Mouse (Mus musculus) liver, embryonic 15.5 days (tissue): ENCODE results near the gene Stxbp3. TPM values are rescaled to one million over a fixed set of nuclear protein-coding genes. Genes with fewer than 3 reads are reported as not detected.
"Not testable (repeated sequence)": the region's sequence is repeated elsewhere in the genome, so short reads cannot be mapped to it uniquely, and the experiment has no call there.

ENCODE experiments used
- ATAC-seq: fragments of 200-750 bp; cut with Nextera tagmentation; 2 replicates; pipeline ENCODE4 v1.8.0; 2017; ENCODE audit warnings: moderate number of reproducible peaks, mild to moderate bottlenecking, moderate library complexity; ENCODE audit not compliant: insufficient read depth
- H3K27ac ChIP-seq: fragments of 300-500 bp; sonication (generic); replicated peaks from 2 replicates; pipeline ENCODE4 v1.5.1; 2015; ENCODE audit warnings: mild to moderate bottlenecking, inconsistent platforms
- H3K27me3 ChIP-seq: fragments of 300-500 bp; sonication (generic); 2 replicates; pipeline ENCODE4 v1.6.1; 2015; ENCODE audit warnings: mild to moderate bottlenecking, inconsistent platforms
- H3K36me3 ChIP-seq: fragments of 300-500 bp; sonication (generic); replicated peaks from 2 replicates; pipeline ENCODE4 v1.6.1; 2015; ENCODE audit warnings: moderate library complexity, mild to moderate bottlenecking, inconsistent platforms
- H3K4me1 ChIP-seq: fragments of 300-500 bp; sonication (generic); replicated peaks from 2 replicates; pipeline ENCODE4 v1.6.1; 2015; ENCODE audit warnings: inconsistent platforms
- H3K4me2 ChIP-seq: fragments of 300-500 bp; sonication (generic); 2 replicates; pipeline ENCODE4 v1.6.1; 2015; ENCODE audit warnings: moderate library complexity, mild to moderate bottlenecking, inconsistent platforms
- H3K4me3 ChIP-seq: fragments of 300-500 bp; sonication (generic); replicated peaks from 2 replicates; pipeline ENCODE4 v1.5.1; 2015; ENCODE audit warnings: mild to moderate bottlenecking, inconsistent platforms
- H3K9ac ChIP-seq: fragments of 300-500 bp; sonication (generic); 2 replicates; pipeline ENCODE4 v1.6.1; 2015; ENCODE audit warnings: moderate library complexity, mild to moderate bottlenecking, inconsistent platforms
- H3K9me3 ChIP-seq: fragments of 300-500 bp; sonication (generic); replicated peaks from 2 replicates; pipeline ENCODE4 v1.6.1; 2016; ENCODE audit warnings: inconsistent platforms
- WGBS: fragments of 180-500 bp; shearing (Covaris S2); methylation state at CpG from one replicate; pipeline ENCODE4 v1.1.7; 2015; ENCODE audit warnings: mixed read lengths; ENCODE audit not compliant: insufficient replicate concordance; 5-methylcytosine and 5-hydroxymethylcytosine counted together
- polyA plus RNA-seq: library from polyadenylated mRNA; unstranded; fragments of >200 nt; fragmentation: Nextera tagmentation; extraction: Ambion mirVana; gene quantifications from 2 replicates; pipeline ENCODE4 v1.2.1, GENCODE M21; 2015

Gene Stxbp3
- polyA plus RNA-seq, 1 experiment from 2014 or later, result 16.8 TPM

GRCm38 (mm10) chr3:108840716-108841054 is 359 bp upstream of the Stxbp3 start:
- peaks cover 24% of the 10 kb centered on the region for H3K4me1 ChIP-seq
- H3K27ac ChIP-seq, result no peak overlapping the region
- H3K9ac ChIP-seq, result no peak overlapping the region
- H3K36me3 ChIP-seq, result no peaks in the 10 kb centered on the region
- 0 out of 2 replicates have a peak overlapping the region, but pooled peaks have one; percentile 2 for H3K4me2 ChIP-seq
- no peaks in the 10 kb centered on the region for H3K9me3 ChIP-seq
- 43% methylated on average over 4 of the region's 4 CpGs for WGBS
- 0 out of 2 replicates have a peak overlapping the region, but pooled peaks have one; percentile 88 for H3K4me3 ChIP-seq
- ATAC-seq, result no peak
- H3K27me3 ChIP-seq, result peaks cover 3% of the 10 kb centered on the region; the same call in 1 of the 2 replicates

- H3K4me1 ChIP-seq, result peaks cover 24% of the 10 kb centered on the region
- peak overlapping the region; percentile 83 for H3K9ac ChIP-seq
- ATAC-seq, result no peak
- 4% methylated on average over 8 of the region's 8 CpGs for WGBS
- peak overlapping the region; percentile 88 for H3K4me3 ChIP-seq
- H3K36me3 ChIP-seq, result no peaks in the 10 kb centered on the region
- no peaks in the 10 kb centered on the region for H3K9me3 ChIP-seq
- H3K4me2 ChIP-seq, result peak overlapping the region; percentile 82
- peak overlapping the region; percentile 97 for H3K27ac ChIP-seq
- H3K27me3 ChIP-seq, result peaks cover 3% of the 10 kb centered on the region; the same call in 1 of the 2 replicates
These were observed 703 bp downstream of the Stxbp3 start for GRCm38 (mm10) chr3:108839647-108839999.

GRCm38 (mm10) chr3:108838980-108839379 is 1.3 kb downstream of the Stxbp3 start:
- Histone ChIP-seq H3K27me3 (no peaks in the 10 kb centered on the region), H3K36me3 (peaks cover 4% of the 10 kb centered on the region), H3K9me3 (no peaks in the 10 kb centered on the region), H3K4me2 (peak overlapping the region; percentile 82), H3K27ac (peak overlapping the region; percentile 97; the same call in 1 of the 2 replicates), H3K9ac (peak overlapping the region; percentile 83; the same call in 1 of the 2 replicates), H3K4me1 (peaks cover 26% of the 10 kb centered on the region), H3K4me3 (peak overlapping the region; percentile 88)
- 31% methylated on average over 7 of the region's 7 CpGs for WGBS
- no peak for ATAC-seq

- no peaks in the 10 kb centered on the region for H3K27me3 ChIP-seq
- H3K9me3 ChIP-seq, result no peaks in the 10 kb centered on the region
- H3K4me3 ChIP-seq, result no peak overlapping the region
- peaks cover 4% of the 10 kb centered on the region for H3K36me3 ChIP-seq
- no peak for ATAC-seq
- H3K4me1 ChIP-seq, result peaks cover 26% of the 10 kb centered on the region
- WGBS, result 77% methylated on average over 6 of the region's 6 CpGs
- H3K27ac ChIP-seq, result no peak overlapping the region
- no peak overlapping the region for H3K4me2 ChIP-seq
- no peak overlapping the region for H3K9ac ChIP-seq
These were observed 3.4 kb downstream of the Stxbp3 start for GRCm38 (mm10) chr3:108836931-108837330.

- peaks cover 21% of the 10 kb centered on the region for H3K4me1 ChIP-seq
- H3K4me3 ChIP-seq, H3K27ac ChIP-seq, H3K4me2 ChIP-seq, ATAC-seq, H3K27me3 ChIP-seq, H3K9ac ChIP-seq, H3K36me3 ChIP-seq, H3K9me3 ChIP-seq: not testable (repeated sequence)
- WGBS, result 66% methylated on average over 1 of the region's 1 CpGs
These were observed 6.6 kb downstream of the Stxbp3 start for GRCm38 (mm10) chr3:108833717-108834116.

GRCm38 (mm10) chr3:108831750-108832149 is 8.6 kb downstream of the Stxbp3 start:
- ATAC-seq, result no peak
- H3K27me3 ChIP-seq, result no peaks in the 10 kb centered on the region
- no peak overlapping the region for H3K4me2 ChIP-seq
- H3K27ac ChIP-seq, result no peak overlapping the region
- H3K4me1 ChIP-seq, result peaks cover 2% of the 10 kb centered on the region; the same call in 1 of the 2 replicates
- 86% methylated on average over 6 of the region's 6 CpGs for WGBS
- peaks cover 15% of the 10 kb centered on the region for H3K36me3 ChIP-seq
- no peaks in the 10 kb centered on the region for H3K9me3 ChIP-seq
- H3K9ac ChIP-seq, result no peak overlapping the region
- H3K4me3 ChIP-seq, result no peak overlapping the region

- Histone ChIP-seq H3K36me3 (peaks cover 25% of the 10 kb centered on the region), H3K9me3 (no peaks in the 10 kb centered on the region), H3K4me1 (peaks cover 2% of the 10 kb centered on the region; the same call in 1 of the 2 replicates), H3K9ac (no peak overlapping the region), H3K27ac (no peak overlapping the region), H3K4me2 (no peak overlapping the region), H3K4me3 (no peak overlapping the region), H3K27me3 (no peaks in the 10 kb centered on the region)
- ATAC-seq, result no peak
- WGBS, result 70% methylated on average over 11 of the region's 11 CpGs
These were observed 9.8 kb downstream of the Stxbp3 start for GRCm38 (mm10) chr3:108830493-108830892.

GRCm38 (mm10) chr3:108815631-108816030 is 24.7 kb downstream of the Stxbp3 start:
- Histone ChIP-seq H3K9ac (no peak overlapping the region), H3K27me3 (no peaks in the 10 kb centered on the region), H3K4me1 (no peaks in the 10 kb centered on the region), H3K27ac (no peak overlapping the region), H3K4me2 (no peak overlapping the region), H3K9me3 (no peaks in the 10 kb centered on the region), H3K4me3 (no peak overlapping the region), H3K36me3 (peaks cover 44% of the 10 kb centered on the region)
- ATAC-seq, result no peak
- 71% methylated on average over 4 of the region's 4 CpGs for WGBS

- no peaks in the 10 kb centered on the region for H3K9me3 ChIP-seq
- no peak overlapping the region for H3K4me3 ChIP-seq
- H3K4me1 ChIP-seq, result no peaks in the 10 kb centered on the region
- H3K27me3 ChIP-seq, result no peaks in the 10 kb centered on the region
- H3K4me2 ChIP-seq, result no peak overlapping the region
- H3K36me3 ChIP-seq, result peaks cover 42% of the 10 kb centered on the region
- ATAC-seq, result no peak
- H3K9ac ChIP-seq, result no peak overlapping the region
- WGBS, result 75% methylated on average over 4 of the region's 4 CpGs
- no peak overlapping the region for H3K27ac ChIP-seq
These were observed 29.5 kb downstream of the Stxbp3 start for GRCm38 (mm10) chr3:108810747-108811263.

GRCm38 (mm10) chr3:108805622-108806021 is 34.7 kb downstream of the Stxbp3 start:
- no peaks in the 10 kb centered on the region for H3K4me1 ChIP-seq
- no peaks in the 10 kb centered on the region for H3K27me3 ChIP-seq
- no peaks in the 10 kb centered on the region for H3K9me3 ChIP-seq
- no peak overlapping the region for H3K4me3 ChIP-seq
- ATAC-seq, result no peak
- H3K36me3 ChIP-seq, result peaks cover 64% of the 10 kb centered on the region
- no peak overlapping the region for H3K9ac ChIP-seq
- H3K27ac ChIP-seq, result no peak overlapping the region
- no peak overlapping the region for H3K4me2 ChIP-seq
- WGBS, result 78% methylated on average over 5 of the region's 5 CpGs

GRCm38 (mm10) chr3:108798375-108798774 is 42.0 kb downstream of the Stxbp3 start:
- H3K4me3 ChIP-seq, result no peak overlapping the region

GRCm38 (mm10) chr3:108797723-108798122 is 42.6 kb downstream of the Stxbp3 start:
- ATAC-seq, result no peak
- no peaks in the 10 kb centered on the region for H3K27me3 ChIP-seq
- H3K27ac ChIP-seq, result no peak overlapping the region
- no peaks in the 10 kb centered on the region for H3K9me3 ChIP-seq
- 0 out of 2 replicates have a peak, but pooled peaks cover 5% of the 10 kb centered on the region for H3K4me1 ChIP-seq
- H3K36me3 ChIP-seq, result peaks cover 81% of the 10 kb centered on the region
- H3K4me3 ChIP-seq, result no peak overlapping the region
- WGBS, result 67% methylated on average over 6 of the region's 6 CpGs
- H3K4me2 ChIP-seq, result no peak overlapping the region
- H3K9ac ChIP-seq, result no peak overlapping the region

More at GRCm38 (mm10) chr3:108798375-108798774, 42.0 kb downstream of the Stxbp3 start:
- no peaks in the 10 kb centered on the region for H3K9me3 ChIP-seq
- peaks cover 86% of the 10 kb centered on the region for H3K36me3 ChIP-seq
- 69% methylated on average over 2 of the region's 2 CpGs for WGBS
- ATAC-seq, result no peak
- H3K27ac ChIP-seq, result no peak overlapping the region
- H3K4me2 ChIP-seq, result no peak overlapping the region
- no peaks in the 10 kb centered on the region for H3K27me3 ChIP-seq
- no peak overlapping the region for H3K9ac ChIP-seq
- H3K4me1 ChIP-seq, result 0 out of 2 replicates have a peak, but pooled peaks cover 5% of the 10 kb centered on the region
